Mouse (Mus musculus): ENCODE results near the gene Zfyve28. TPM values are rescaled to one million over a fixed set of nuclear protein-coding genes. Genes with fewer than 3 reads are reported as not detected.

Zfyve28 gene
- 0.22 TPM in 1 of 2 replicates, not detected in the other for polyA plus RNA-seq (2014; fragmentation: Nextera tagmentation; extraction: Ambion mirVana)

DNA sequence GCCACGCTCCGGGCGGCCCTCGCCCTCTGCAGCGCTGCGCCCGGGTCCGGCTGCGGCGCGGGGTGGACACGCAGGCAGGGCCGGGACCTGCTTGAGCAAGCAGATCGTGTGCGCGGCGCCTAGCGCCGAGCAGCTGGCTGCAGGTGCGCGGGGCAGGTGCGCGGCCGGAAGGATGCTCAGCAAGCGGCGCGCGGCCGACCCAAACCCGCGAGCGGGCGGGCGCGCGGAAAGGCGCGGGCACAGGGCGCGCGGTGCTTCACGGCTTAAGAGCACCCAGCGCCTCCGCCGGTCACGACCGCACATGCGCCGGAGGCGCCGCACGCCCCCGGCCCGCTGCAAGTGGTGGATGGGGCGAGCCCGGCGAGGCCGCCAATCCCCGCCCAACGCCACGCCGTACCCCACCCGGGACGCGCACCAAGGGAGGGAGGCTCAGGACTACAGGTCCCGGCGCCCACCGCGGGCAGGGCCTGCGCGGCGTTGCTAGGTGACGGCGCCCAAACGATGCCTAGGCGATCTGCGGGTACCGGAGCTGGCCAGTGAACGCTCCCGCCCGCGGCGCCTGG lies at the start of gene Zfyve28, which contains the start of gene Cfap99:
Gene Zfyve28, minus strand, starts transcription at position 296 of the 563 bp plus-strand sequence.
Gene Cfap99, plus strand, starts transcription at position 447 of the 563 bp plus-strand sequence.
- DNase-seq (ENCODE audit: low spot score) (peak; percentile 71), ATAC-seq (replicated peaks; ENCODE audit: low FRiP score) (0 out of 2 replicates have a peak, but pooled peaks have one; percentile 47)
- Histone ChIP-seq H3K4me3 (ENCODE audit: low read depth, low read length) (peak within 1 kb of the TSS; percentile 54), H3K4me1 (replicated peaks; ENCODE audit: control insufficient read depth, insufficient read depth, low read length) (peaks cover 18% of the 10 kb centered on the region), H3K27ac (ENCODE audit: low read depth, low read length) (no peak within 1 kb of the TSS), H3K27me3 (replicated peaks; ENCODE audit: control insufficient read depth, insufficient read depth, low read length) (peaks cover 60% of the 10 kb centered on the region), H3K4me2 (peak within 1 kb of the TSS; percentile 87), H3K9ac (ENCODE audit: low read depth, low read length) (no peak within 1 kb of the TSS), H3K9me3 (ENCODE audit: control insufficient read depth, low read length) (no peaks in the 10 kb centered on the region), H3K36me3 (ENCODE audit: control insufficient read depth, insufficient read depth, low read length) (no peaks in the 10 kb centered on the region)
- WGBS = under 1% methylated on average over 81 of the region's 83 CpGs

DNA sequence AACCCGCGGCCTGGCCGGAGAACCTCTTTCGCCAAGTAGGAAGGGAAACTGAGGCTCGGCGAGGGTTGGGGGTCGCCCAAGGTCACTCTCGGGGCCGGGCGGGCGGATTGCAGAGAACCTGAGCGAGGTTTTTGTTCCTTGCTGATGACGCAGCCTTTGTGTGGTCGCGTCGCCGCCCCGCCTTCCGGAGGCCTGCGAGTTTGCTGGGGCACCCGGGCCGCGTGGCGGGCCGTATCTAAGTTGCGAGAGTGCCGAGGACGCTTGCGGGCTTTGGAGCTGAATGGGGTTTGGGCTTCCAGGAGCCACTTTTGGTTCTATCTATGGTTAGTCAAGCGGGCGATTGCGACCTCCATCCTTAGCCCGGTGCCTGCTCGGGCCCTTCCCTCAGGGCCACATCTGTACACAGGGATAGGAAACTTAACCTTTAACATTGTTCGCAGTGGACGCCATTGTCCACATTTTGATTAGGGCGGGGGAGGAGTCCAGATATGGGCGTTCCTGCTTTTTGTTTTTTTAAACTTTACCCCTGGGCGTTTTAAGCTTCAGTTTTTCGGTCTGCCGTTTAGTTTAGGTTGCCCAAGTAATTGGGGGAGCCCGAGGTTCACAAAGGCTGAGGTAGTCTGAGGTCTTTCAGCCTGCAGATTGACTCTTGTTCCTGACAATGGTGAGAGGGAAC lies 48.7 kb upstream of the Zfyve28 start:
- Histone ChIP-seq H3K9me3 (ENCODE audit: control insufficient read depth, low read length) (no peaks in the 10 kb centered on the region), H3K36me3 (ENCODE audit: control insufficient read depth, insufficient read depth, low read length) (no peaks in the 10 kb centered on the region), H3K4me1 (replicated peaks; ENCODE audit: control insufficient read depth, insufficient read depth, low read length) (peaks cover 15% of the 10 kb centered on the region), H3K9ac (ENCODE audit: low read depth, low read length) (peak overlapping the region; percentile 100), H3K27ac (ENCODE audit: low read depth, low read length) (peak overlapping the region; percentile 97), H3K4me3 (ENCODE audit: low read depth, low read length) (peak overlapping the region; percentile 87), H3K4me2 (peak overlapping the region; percentile 90), H3K27me3 (replicated peaks; ENCODE audit: control insufficient read depth, insufficient read depth, low read length) (no peaks in the 10 kb centered on the region)
- ATAC-seq (replicated peaks; ENCODE audit: low FRiP score) (peak; percentile 58), DNase-seq (ENCODE audit: low spot score) (peak; percentile 79)
- WGBS = under 1% methylated on average over 42 of the region's 42 CpGs

DNA sequence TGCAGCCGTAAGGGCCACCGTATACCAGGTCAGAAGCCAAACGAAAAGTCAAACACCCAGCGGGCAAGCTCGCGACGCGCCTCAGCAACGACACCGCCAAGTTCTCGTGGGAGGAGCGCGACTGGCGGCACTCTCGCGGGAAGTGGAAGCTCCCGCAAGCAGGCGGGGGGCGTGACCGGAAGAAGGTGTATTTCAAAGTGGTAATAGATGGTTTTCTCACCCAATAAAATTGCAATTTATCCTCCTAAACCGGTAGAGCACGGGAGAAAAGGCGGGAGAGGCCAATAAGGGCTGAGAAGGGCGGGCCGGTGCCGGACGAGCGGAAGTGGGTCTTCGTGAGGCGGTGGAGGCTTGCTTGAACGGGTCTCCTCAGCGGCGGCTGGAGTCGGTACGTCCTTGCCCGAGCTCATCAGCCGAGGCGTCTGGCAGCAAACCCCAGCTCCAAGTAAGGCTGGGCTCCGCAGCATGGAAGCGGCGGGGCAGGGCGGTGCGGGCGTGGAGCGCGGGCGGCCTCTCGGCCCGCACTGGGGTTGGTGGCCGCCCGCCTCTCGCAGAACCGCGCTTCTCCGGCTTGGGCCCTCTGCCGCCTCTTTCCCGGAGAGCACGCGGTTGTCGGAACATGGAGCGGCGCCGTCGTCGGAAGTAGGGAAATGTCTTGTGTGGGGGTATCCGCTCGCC lies 48.0 kb upstream of the Zfyve28 start, which contains the start of gene Rnf4:
Gene Rnf4, plus strand, starts transcription at position 193 of the 678 bp plus-strand sequence.
- H3K9ac ChIP-seq (ENCODE audit: low read depth, low read length) = peak within 1 kb of the TSS; percentile 100
- H3K27me3 ChIP-seq (replicated peaks; ENCODE audit: control insufficient read depth, insufficient read depth, low read length) = no peaks in the 10 kb centered on the region
- H3K27ac ChIP-seq (ENCODE audit: low read depth, low read length) = peak within 1 kb of the TSS; percentile 97
- no peaks in the 10 kb centered on the region for H3K36me3 ChIP-seq (ENCODE audit: control insufficient read depth, insufficient read depth, low read length)
- WGBS = under 1% methylated on average over 66 of the region's 67 CpGs
- H3K4me2 ChIP-seq = peak within 1 kb of the TSS; percentile 90
- peaks cover 15% of the 10 kb centered on the region for H3K4me1 ChIP-seq (replicated peaks; ENCODE audit: control insufficient read depth, insufficient read depth, low read length)
- no peaks in the 10 kb centered on the region for H3K9me3 ChIP-seq (ENCODE audit: control insufficient read depth, low read length)
- ATAC-seq (replicated peaks; ENCODE audit: low FRiP score) = peak; percentile 94
- DNase-seq (ENCODE audit: low spot score) = peak; percentile 97
- H3K4me3 ChIP-seq (ENCODE audit: low read depth, low read length) = peak within 1 kb of the TSS; percentile 87

DNA sequence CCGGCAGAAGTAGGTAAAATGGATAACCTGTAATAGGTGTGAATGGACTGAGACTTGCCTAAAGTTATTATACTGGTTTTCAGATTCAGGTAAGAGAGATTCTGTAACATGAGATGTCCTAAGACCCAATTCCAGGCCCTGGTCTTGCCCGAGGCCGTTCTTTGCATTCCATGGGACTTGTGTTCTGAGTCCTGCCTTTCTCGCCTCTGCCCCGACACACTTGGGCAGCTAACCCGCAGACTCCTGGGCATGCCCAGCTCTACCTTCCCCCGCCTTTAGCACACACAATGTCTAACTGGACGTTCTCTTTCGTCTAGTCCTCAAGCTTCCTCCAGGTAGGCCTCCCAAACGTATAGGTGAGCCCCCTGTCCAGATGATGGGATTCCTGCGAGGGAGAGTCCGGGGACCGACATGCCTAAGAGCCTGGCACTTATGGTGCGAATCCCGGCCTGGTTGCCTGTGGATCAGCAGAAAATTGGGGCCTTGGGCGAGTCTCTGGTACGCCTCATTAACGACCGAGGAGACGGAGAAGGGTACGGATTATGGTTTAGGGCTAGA lies 47.4 kb upstream of the Zfyve28 start:
- peak overlapping the region; percentile 90 for H3K4me2 ChIP-seq
- H3K27ac ChIP-seq (ENCODE audit: low read depth, low read length) = peak overlapping the region; percentile 84
- DNase-seq (ENCODE audit: low spot score) (no peak), ATAC-seq (replicated peaks; ENCODE audit: low FRiP score) (peak; percentile 63)
- H3K27me3 ChIP-seq (replicated peaks; ENCODE audit: control insufficient read depth, insufficient read depth, low read length) = no peaks in the 10 kb centered on the region
- peaks cover 10% of the 10 kb centered on the region for H3K4me1 ChIP-seq (replicated peaks; ENCODE audit: control insufficient read depth, insufficient read depth, low read length)
- peak overlapping the region; percentile 87 for H3K4me3 ChIP-seq (ENCODE audit: low read depth, low read length)
- H3K36me3 ChIP-seq (ENCODE audit: control insufficient read depth, insufficient read depth, low read length) = no peaks in the 10 kb centered on the region
- peak overlapping the region; percentile 100 for H3K9ac ChIP-seq (ENCODE audit: low read depth, low read length)
- 2% methylated on average over 21 of the region's 21 CpGs for WGBS
- H3K9me3 ChIP-seq (ENCODE audit: control insufficient read depth, low read length) = no peaks in the 10 kb centered on the region

DNA sequence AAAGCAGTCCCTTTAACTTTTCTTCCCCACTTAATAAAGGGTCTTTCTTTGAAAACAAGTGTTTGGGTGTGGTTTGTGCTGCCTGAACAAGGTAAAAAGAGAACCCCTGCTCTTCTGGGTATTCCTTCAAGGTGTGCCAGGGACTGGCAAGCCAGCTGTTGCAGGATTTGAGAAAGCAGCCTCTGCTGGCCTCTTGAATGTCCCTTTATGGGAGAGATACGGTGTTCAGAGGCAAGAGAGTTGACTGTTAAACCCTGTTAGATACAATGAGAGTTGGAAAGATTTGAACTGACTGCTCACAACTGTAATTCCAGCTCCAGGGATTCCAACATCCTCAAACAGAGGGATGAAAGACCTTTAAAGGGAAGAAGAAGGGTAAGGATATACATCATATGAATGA lies 45.8 kb upstream of the Zfyve28 start:
- ATAC-seq (replicated peaks; ENCODE audit: low FRiP score) (no peak), DNase-seq (ENCODE audit: low spot score) (no peak)
- H3K4me3 ChIP-seq (ENCODE audit: low read depth, low read length) = no peak overlapping the region
- H3K9ac ChIP-seq (ENCODE audit: low read depth, low read length) = no peak overlapping the region
- no peak overlapping the region for H3K27ac ChIP-seq (ENCODE audit: low read depth, low read length)
- H3K4me1 ChIP-seq (replicated peaks; ENCODE audit: control insufficient read depth, insufficient read depth, low read length) = peaks cover 10% of the 10 kb centered on the region
- WGBS = 91% methylated on average over 1 of the region's 1 CpGs
- peaks cover 3% of the 10 kb centered on the region; the same call in 1 of the 2 replicates for H3K9me3 ChIP-seq (ENCODE audit: control insufficient read depth, low read length)
- no peaks in the 10 kb centered on the region for H3K27me3 ChIP-seq (replicated peaks; ENCODE audit: control insufficient read depth, insufficient read depth, low read length)
- no peaks in the 10 kb centered on the region for H3K36me3 ChIP-seq (ENCODE audit: control insufficient read depth, insufficient read depth, low read length)
- no peak overlapping the region for H3K4me2 ChIP-seq

DNA sequence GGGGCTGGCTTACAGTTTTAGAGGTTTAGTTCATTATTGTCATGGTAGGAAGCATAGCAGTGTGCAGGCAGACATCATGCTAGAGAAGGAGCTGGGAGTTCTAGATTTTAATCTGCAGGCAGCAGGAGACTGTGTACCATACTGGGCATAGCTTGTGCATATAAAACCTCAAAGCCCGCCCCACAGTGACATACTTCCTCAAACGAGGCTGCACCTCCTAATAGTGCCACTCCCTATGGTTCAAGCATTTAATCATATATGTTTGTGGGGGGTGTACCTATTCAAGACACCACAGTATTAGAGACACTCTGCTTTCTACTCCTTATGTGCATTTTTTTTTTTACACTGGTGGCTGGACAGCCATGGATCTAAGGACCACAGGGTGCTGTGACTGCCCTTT lies 41.9 kb upstream of the Zfyve28 start:
- no peak overlapping the region for H3K9ac ChIP-seq (ENCODE audit: low read depth, low read length)
- H3K27ac ChIP-seq (ENCODE audit: low read depth, low read length) = no peak overlapping the region
- peaks cover 3% of the 10 kb centered on the region; the same call in 1 of the 2 replicates for H3K9me3 ChIP-seq (ENCODE audit: control insufficient read depth, low read length)
- no peak for ATAC-seq (replicated peaks; ENCODE audit: low FRiP score)
- H3K27me3 ChIP-seq (replicated peaks; ENCODE audit: control insufficient read depth, insufficient read depth, low read length) = no peaks in the 10 kb centered on the region; the same call in 1 of the 2 replicates
- H3K4me2 ChIP-seq = no peak overlapping the region
- no peak overlapping the region for H3K4me3 ChIP-seq (ENCODE audit: low read depth, low read length)
- 77% methylated on average over 2 of the region's 2 CpGs for WGBS
- H3K4me1 ChIP-seq (replicated peaks; ENCODE audit: control insufficient read depth, insufficient read depth, low read length) = no peaks in the 10 kb centered on the region
- no peak for DNase-seq (ENCODE audit: low spot score)
- H3K36me3 ChIP-seq (ENCODE audit: control insufficient read depth, insufficient read depth, low read length) = no peaks in the 10 kb centered on the region

DNA sequence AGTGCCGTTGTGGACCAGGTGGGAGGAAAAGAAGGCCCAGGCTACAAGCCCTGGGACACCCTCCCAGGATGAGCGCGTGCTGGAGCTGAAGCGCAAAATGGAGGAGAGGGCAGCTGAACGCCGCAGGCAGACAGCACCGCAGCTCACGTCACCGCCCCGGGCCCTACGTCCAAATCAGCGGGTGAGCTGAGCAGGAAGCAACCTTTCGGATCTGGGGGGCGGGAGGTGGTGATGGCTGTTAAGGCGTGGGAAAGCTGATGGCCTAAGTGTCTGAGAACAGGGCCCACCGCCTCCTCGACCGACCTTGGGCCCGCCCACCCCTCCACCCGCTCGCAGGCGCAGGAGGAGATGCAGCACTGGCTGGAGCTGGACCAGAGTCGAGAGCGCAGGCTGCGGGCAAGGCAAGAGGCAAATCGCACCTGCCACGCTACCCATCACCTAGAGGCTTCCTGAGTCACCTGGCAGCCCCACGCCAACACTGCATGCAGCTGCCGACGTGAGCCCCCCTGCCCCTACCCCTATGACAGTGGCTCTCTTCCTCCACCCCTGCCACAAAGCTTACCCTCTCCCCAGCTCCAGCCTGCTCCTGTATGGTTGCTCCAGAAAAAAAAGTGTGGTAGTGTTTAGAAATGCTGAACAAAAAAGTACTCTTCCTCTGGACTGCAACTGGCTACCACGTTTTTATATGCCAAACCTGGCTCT lies 38.8 kb upstream of the Zfyve28 start:
- ATAC-seq (replicated peaks; ENCODE audit: low FRiP score) (peak; percentile 57; the same call in 1 of the 2 replicates), DNase-seq (ENCODE audit: low spot score) (peak; percentile 53)
- Histone ChIP-seq H3K4me2 (peak overlapping the region; percentile 51), H3K27ac (ENCODE audit: low read depth, low read length) (no peak overlapping the region), H3K36me3 (ENCODE audit: control insufficient read depth, insufficient read depth, low read length) (no peaks in the 10 kb centered on the region), H3K27me3 (replicated peaks; ENCODE audit: control insufficient read depth, insufficient read depth, low read length) (no peaks in the 10 kb centered on the region; the same call in 1 of the 2 replicates), H3K4me3 (ENCODE audit: low read depth, low read length) (peak overlapping the region; percentile 30; the same call in 1 of the 2 replicates), H3K9me3 (ENCODE audit: control insufficient read depth, low read length) (peaks cover 3% of the 10 kb centered on the region; the same call in 1 of the 2 replicates), H3K9ac (ENCODE audit: low read depth, low read length) (peak overlapping the region; percentile 17), H3K4me1 (replicated peaks; ENCODE audit: control insufficient read depth, insufficient read depth, low read length) (no peaks in the 10 kb centered on the region)
- 22% methylated on average over 31 of the region's 31 CpGs for WGBS
